12 mouse cellular contexts compared by ENCODE assay signal in the genomic region with DNA sequence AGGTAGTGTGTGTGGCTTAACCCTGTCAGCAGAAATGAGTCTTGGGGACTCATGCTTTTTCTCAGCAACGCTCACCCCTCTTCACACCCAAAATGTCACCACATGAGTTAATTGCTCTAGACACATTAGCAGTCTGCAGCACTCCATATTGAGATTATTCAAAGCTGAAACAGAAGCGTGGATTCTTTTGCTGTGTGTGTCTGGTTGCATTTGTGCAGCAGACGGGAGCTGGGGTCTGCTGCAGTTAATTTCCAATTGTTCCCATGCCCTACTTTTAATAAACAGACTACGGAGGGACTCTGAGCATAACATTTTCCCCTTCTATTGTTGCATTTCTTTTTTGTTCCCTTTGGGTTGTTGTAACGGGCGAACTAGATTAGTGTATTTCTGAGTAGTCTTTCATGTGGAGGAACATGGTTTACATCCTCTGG. TPM values are rescaled to one million over a fixed set of nuclear protein-coding genes. Genes with fewer than 3 reads are reported as not detected.
A peak's percentile ranks its signal among the peaks of the same experiment; 100 is the strongest.
DNase-seq lines count a peak whose midpoint lies in the region; ATAC-seq lines count a peak whose summit lies in the region.
"Had no signal": no experiment of that assay in that cellular context is flagged by ENCODE, and none has a peak within 500 bp of the region (broad histone marks: within the 10 kb centered on the region; RNA-seq: fewer than 3 reads in every experiment).

No protein-coding gene starts in this region.

- no peak overlapping the region for H3K4me3 ChIP-seq in kidney, embryonic 16.5 days (ENCODE audit: low read length)
- H3K4me3 ChIP-seq in embryonic facial prominence, embryonic 14.5 days (ENCODE audit: low read depth, low read length): no peak overlapping the region
- H3K4me3 ChIP-seq in hindbrain, embryonic 16.5 days (ENCODE audit: low read length): no peak overlapping the region
- H3K4me3 ChIP-seq: midbrain, embryonic 12.5 days had no signal

- ATAC-seq in kidney, embryonic 16.5 days (ENCODE audit: low FRiP score, low TSS enrichment): no peak
- peak; percentile 24; the same call in 1 of the 2 replicates for ATAC-seq in embryonic facial prominence, embryonic 14.5 days (ENCODE audit: low read depth)
- no peak for ATAC-seq in hindbrain, embryonic 16.5 days
- no peak for ATAC-seq in megakaryocyte, adult 5-6 weeks (ENCODE audit: poor library complexity, severe bottlenecking)

- no peak overlapping the region for H3K4me2 ChIP-seq in kidney, embryonic 16.5 days (replicated peaks; ENCODE audit: low read depth, low read length)
- H3K4me2 ChIP-seq in embryonic facial prominence, embryonic 14.5 days (ENCODE audit: low read depth, low read length): no peak overlapping the region
- no peak overlapping the region for H3K4me2 ChIP-seq in hindbrain, embryonic 16.5 days (ENCODE audit: low read length)
- H3K4me2 ChIP-seq: midbrain, embryonic 12.5 days had no signal

- H3K9me3 ChIP-seq in kidney, embryonic 16.5 days (ENCODE audit: low read length): no peaks in the 10 kb centered on the region
- H3K9me3 ChIP-seq in embryonic facial prominence, embryonic 14.5 days (ENCODE audit: control insufficient read depth, low read length): no peaks in the 10 kb centered on the region
- no peaks in the 10 kb centered on the region for H3K9me3 ChIP-seq in hindbrain, embryonic 16.5 days (ENCODE audit: control insufficient read depth, low read length)
- H3K9me3 ChIP-seq: midbrain, embryonic 12.5 days had no signal

- H3K27ac ChIP-seq in kidney, embryonic 16.5 days (ENCODE audit: low read length): peak overlapping the region; percentile 31; the same call in 1 of the 2 replicates
- no peak overlapping the region for H3K27ac ChIP-seq in embryonic facial prominence, embryonic 14.5 days (replicated peaks; ENCODE audit: low read depth, low read length)
- peak overlapping the region; percentile 14; the same call in 1 of the 2 replicates for H3K27ac ChIP-seq in hindbrain, embryonic 16.5 days (ENCODE audit: low read depth, low read length)
- H3K27ac ChIP-seq: midbrain, embryonic 12.5 days had no signal

- WGBS in kidney, embryonic 16.5 days: 75% methylated on average over 6 of the region's 6 CpGs
- WGBS in embryonic facial prominence, embryonic 14.5 days: 47% methylated on average over 6 of the region's 6 CpGs
- WGBS in hindbrain, embryonic 16.5 days: 39% methylated on average over 6 of the region's 6 CpGs

- no peaks in the 10 kb centered on the region for H3K36me3 ChIP-seq in kidney, embryonic 16.5 days (ENCODE audit: insufficient read depth, low read length)
- no peaks in the 10 kb centered on the region for H3K36me3 ChIP-seq in embryonic facial prominence, embryonic 14.5 days (ENCODE audit: control insufficient read depth, insufficient read depth, low read length)
- no peaks in the 10 kb centered on the region for H3K36me3 ChIP-seq in hindbrain, embryonic 16.5 days (ENCODE audit: control insufficient read depth, insufficient read depth, low read length)
- H3K36me3 ChIP-seq: midbrain, embryonic 12.5 days had no signal

- H3K4me1 ChIP-seq in kidney, embryonic 16.5 days (ENCODE audit: insufficient read depth, low read length): peaks cover 18% of the 10 kb centered on the region; the same call in 1 of the 2 replicates
- peaks cover 5% of the 10 kb centered on the region; the same call in 1 of the 2 replicates for H3K4me1 ChIP-seq in embryonic facial prominence, embryonic 14.5 days (ENCODE audit: control insufficient read depth, insufficient read depth, low read length)
- peaks cover 21% of the 10 kb centered on the region for H3K4me1 ChIP-seq in hindbrain, embryonic 16.5 days (ENCODE audit: control insufficient read depth, insufficient read depth, low read depth, low read length)

- no peaks in the 10 kb centered on the region for H3K27me3 ChIP-seq in kidney, embryonic 16.5 days (ENCODE audit: insufficient read depth, low read length)
- H3K27me3 ChIP-seq in embryonic facial prominence, embryonic 14.5 days (replicated peaks; ENCODE audit: control insufficient read depth, insufficient read depth, low read length): no peaks in the 10 kb centered on the region
- H3K27me3 ChIP-seq in hindbrain, embryonic 16.5 days (replicated peaks; ENCODE audit: control insufficient read depth, insufficient read depth, low read length): no peaks in the 10 kb centered on the region

- no peak overlapping the region for H3K9ac ChIP-seq in kidney, embryonic 16.5 days (replicated peaks; ENCODE audit: low read length)
- H3K9ac ChIP-seq in embryonic facial prominence, embryonic 14.5 days (ENCODE audit: low read depth, low read length): no peak overlapping the region
- no peak overlapping the region; the same call in 1 of the 2 replicates for H3K9ac ChIP-seq in hindbrain, embryonic 16.5 days (ENCODE audit: low read depth, low read length)
- H3K9ac ChIP-seq: midbrain, embryonic 12.5 days had no signal

- DNase-seq in kidney, postnatal 36 days: no peak
- peak; percentile 56 for DNase-seq in Muller cell, postnatal 12 days (ENCODE audit: inconsistent ontology term)
- peak; percentile 12 for DNase-seq in embryonic facial prominence, embryonic 14.5 days (ENCODE audit: low spot score)
- DNase-seq in right cerebral cortex, postnatal 14 days: no peak
- DNase-seq: cerebellum, postnatal 10 days; gastrocnemius, postnatal 14 days; lung, postnatal 10 days; thymus, postnatal 25 days had no signal

RNA-seq across cellular contexts. Expression of a gene that starts 32.8 kb away (rescaled TPM):
- 24.7 and 27.1 TPM in 2 replicates for polyA plus RNA-seq in kidney, embryonic 16.5 days (2015; fragmentation: Nextera tagmentation; extraction: Ambion mirVana)
- 5.1 and 5.2 TPM in 2 replicates for polyA plus RNA-seq in embryonic facial prominence, embryonic 14.5 days (2014; fragmentation: Nextera tagmentation; extraction: Ambion mirVana)
- polyA plus RNA-seq in hindbrain, embryonic 16.5 days (2015; fragmentation: Nextera tagmentation; extraction: Ambion mirVana): 31.4 and 33.5 TPM in 2 replicates
- 31.8 and 46.5 TPM in 2 replicates for total RNA-seq in megakaryocyte, adult 5-6 weeks (2015)
- 27.9 and 36.6 TPM in 2 replicates for total RNA-seq in megakaryocyte, adult 5-6 weeks (2017)

Comparison
In these comparisons a context has a peak if more than half of its experiments do, and no peak if none do; other contexts are left out.
1. DNase-seq: peak in Muller cell, postnatal 12 days (single experiment) and embryonic facial prominence, embryonic 14.5 days (single experiment); none in kidney, postnatal 36 days (0 of 2) and right cerebral cortex, postnatal 14 days (single experiment).